Mouse (Mus musculus) lung, postnatal 0 days (tissue): Measurements from ENCODE around the gene Ptgis.

Experiments used
- CTCF ChIP-seq: IDR thresholded peaks from 2 replicates; pipeline ENCODE4 v1.5.1; 2016; ENCODE audit warnings: antibody characterized with exemption, mild to moderate bottlenecking
- EP300 ChIP-seq: IDR thresholded peaks from 2 replicates; pipeline ENCODE4 v1.6.1; 2016; ENCODE audit warnings: antibody characterized with exemption, mild to moderate bottlenecking, control low read depth

DNA sequence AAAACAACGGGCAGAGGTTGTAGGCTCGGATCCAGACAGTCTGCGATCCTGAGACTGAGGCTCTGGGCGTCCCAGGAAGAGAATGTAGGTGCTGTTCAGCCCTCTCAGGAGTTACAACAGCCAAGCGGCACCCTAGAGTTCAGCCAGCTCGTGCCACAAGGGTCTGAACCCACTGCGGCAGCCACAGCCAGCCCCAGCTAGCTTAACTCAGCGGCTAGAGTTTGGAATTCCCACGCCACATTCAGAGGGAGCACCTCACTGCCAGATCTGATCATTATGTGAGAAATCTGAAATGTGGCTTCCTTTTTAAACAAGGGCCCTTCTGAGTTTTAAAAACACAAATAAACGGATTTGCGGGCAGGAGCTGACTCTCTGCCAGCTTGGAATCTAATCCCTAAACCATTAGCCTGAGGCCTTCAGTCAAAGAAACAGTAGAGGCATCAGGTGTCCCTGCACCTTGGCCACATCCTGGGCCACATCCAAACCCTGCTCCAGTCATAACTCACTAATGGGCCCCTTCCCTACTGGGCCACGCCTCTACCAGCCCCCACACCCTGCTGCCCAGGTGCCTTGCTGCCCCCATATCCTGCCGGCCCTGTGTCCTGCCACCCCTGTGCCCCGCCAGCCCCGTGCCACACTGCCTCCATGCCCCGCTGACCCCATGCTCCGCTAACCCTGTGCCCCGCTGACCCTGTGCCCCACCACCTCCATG lies 34.3 kb downstream of the Ptgis start:
- no peak for TF ChIP-seq CTCF
- no peak for TF ChIP-seq EP300
